Mouse (Mus musculus) hindbrain, embryonic 10.5 days (tissue): ENCODE measurements at regions not wholly inside any gene's neighbourhood (a gene's known extent, or its start where the extent isn't known, plus 50 kb on each side); places are given as distances from the start of the nearest gene placed in this dataset.
A peak's percentile ranks its signal among the peaks of the same experiment; 100 is the strongest.

Experiments used
- DNase-seq: peaks from one replicate; pipeline ENCODE4 v3.0.0-alpha.2; 2017; ENCODE audit warnings: low spot score
- H3K27ac ChIP-seq: fragments of 300-500 bp; sonication (generic); 2 replicates; pipeline ENCODE4 v1.5.1; 2016; ENCODE audit warnings: mild to moderate bottlenecking, moderate library complexity
- H3K27me3 ChIP-seq: fragments of 300-500 bp; sonication (generic); 2 replicates; pipeline ENCODE4 v1.6.1; 2016; ENCODE audit warnings: mild to moderate bottlenecking; ENCODE audit not compliant: poor library complexity, insufficient read depth, severe bottlenecking
- H3K36me3 ChIP-seq: fragments of 300-500 bp; sonication (generic); 2 replicates; pipeline ENCODE4 v1.6.1; 2016; ENCODE audit warnings: mild to moderate bottlenecking, moderate library complexity
- H3K4me1 ChIP-seq: fragments of 300-500 bp; sonication (generic); replicated peaks from 2 replicates; pipeline ENCODE4 v1.6.1; 2016; ENCODE audit warnings: mild to moderate bottlenecking
- H3K4me3 ChIP-seq: fragments of 300-500 bp; sonication (generic); 2 replicates; pipeline ENCODE4 v1.5.1; 2016; ENCODE audit warnings: mild to moderate bottlenecking, moderate library complexity
- H3K9me3 ChIP-seq: fragments of 300-500 bp; sonication (generic); 2 replicates; pipeline ENCODE4 v1.6.1; 2016; ENCODE audit warnings: mild to moderate bottlenecking, moderate library complexity
- WGBS: fragments of 180-500 bp; shearing (Covaris S2); methylation state at CpG from one replicate; pipeline ENCODE4 v1.1.7; 2016; 5-methylcytosine and 5-hydroxymethylcytosine counted together

DNA sequence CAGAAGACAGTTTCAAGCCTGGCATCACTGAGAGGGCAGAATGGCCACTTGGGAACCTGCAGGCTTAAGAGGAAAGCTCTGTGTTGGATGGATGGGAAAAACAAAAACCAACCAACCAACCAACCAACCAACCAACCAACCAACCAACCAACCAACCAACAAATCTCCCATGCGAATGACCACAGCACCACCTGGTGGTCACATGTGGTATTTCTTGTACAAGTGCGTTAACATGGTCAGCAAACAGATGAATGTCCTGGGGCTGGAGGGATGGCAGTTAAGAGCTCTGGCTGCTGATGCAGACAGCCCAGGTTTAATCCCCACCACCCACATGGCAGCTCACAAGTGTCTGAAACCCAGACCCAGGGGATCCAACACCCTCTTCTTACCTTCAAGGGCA lies 52.7 kb upstream of the Top1 start:
- WGBS: 3% methylated on average over 2 of the region's 2 CpGs
- Histone ChIP-seq H3K4me3 (no peak overlapping the region), H3K4me1 (peaks cover 17% of the 10 kb centered on the region), H3K9me3 (no peaks in the 10 kb centered on the region), H3K36me3 (no peaks in the 10 kb centered on the region), H3K27ac (no peak overlapping the region), H3K27me3 (peaks cover 12% of the 10 kb centered on the region; the same call in 1 of the 2 replicates)
- peak; percentile 78 for DNase-seq
